Mouse (Mus musculus) heart, postnatal 0 days (tissue): ENCODE measurements around the gene N6amt1.

Source experiments
- CTCF ChIP-seq: IDR thresholded peaks from 2 replicates; pipeline ENCODE4 v1.5.1; 2016; ENCODE audit warnings: antibody characterized with exemption, control low read depth, low read depth
- EP300 ChIP-seq: IDR thresholded peaks from 2 replicates; pipeline ENCODE4 v1.6.1; 2016; ENCODE audit warnings: antibody characterized with exemption, low read depth

- TF ChIP-seq EP300 (no peak), CTCF (no peak)
Measured at GRCm38 (mm10) chr16:87360096-87360495, 6.1 kb downstream of the N6amt1 start.
